Mouse (Mus musculus): ENCODE data around the gene Ugt1a5. TPM values are rescaled to one million over a fixed set of nuclear protein-coding genes. Genes with fewer than 3 reads are reported as not detected.

Gene Ugt1a5
- polyA plus RNA-seq, 2 experiments: 0.11 TPM; not detected in 1

DNA sequence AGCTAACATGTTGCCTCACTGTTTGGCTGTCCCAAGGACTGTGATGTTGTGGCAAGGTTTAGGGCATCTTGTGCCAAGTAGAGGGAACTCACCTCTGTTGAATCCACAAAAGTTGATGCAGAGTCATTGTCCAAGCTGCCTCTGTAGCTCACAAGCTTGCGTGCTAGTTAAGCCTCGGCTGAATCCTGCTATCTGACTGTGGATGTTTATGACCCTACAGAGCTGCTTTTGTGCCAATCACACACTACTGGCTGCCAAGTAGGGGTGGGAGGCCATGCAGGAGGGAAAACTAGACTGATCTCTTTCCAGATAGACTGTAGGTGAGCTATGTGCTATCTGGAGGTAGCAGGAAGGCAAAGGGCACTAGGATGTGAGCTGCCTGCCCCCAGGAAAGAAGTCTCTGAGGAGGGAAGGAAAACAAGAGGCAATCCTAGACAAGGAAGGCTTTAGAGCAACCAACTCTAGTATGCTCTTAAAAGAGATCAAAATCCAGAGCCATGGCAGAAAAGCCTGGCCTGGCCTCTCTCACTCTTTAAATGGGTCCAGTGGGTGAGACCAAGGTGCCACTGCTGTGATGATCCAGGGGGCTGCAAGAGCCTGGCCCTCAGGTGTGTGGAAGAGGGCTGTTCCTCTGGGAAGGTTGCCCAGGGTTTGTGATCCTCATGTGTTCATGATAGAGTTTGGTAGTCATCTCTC, 48.1 kb downstream of the Ugt1a5 start:
- 0 out of 2 replicates have a peak, but pooled peaks have one; percentile 7 for ATAC-seq (ENCODE audit: insufficient read depth)
- no peaks in the 10 kb centered on the region for H3K36me3 ChIP-seq (replicated peaks; ENCODE audit: control insufficient read depth, insufficient read depth, low read depth)
- no peak for TF ChIP-seq EP300 (IDR thresholded peaks at IDR 0.05; ENCODE audit: low read depth)
- TF ChIP-seq CTCF (IDR thresholded peaks at IDR 0.05; ENCODE audit: low read depth): no peak
- no peak overlapping the region for H3K27ac ChIP-seq
- no peaks in the 10 kb centered on the region for H3K27me3 ChIP-seq (ENCODE audit: control insufficient read depth, insufficient read depth, low read length)
- H3K4me2 ChIP-seq (ENCODE audit: low read depth): no peak overlapping the region
- DNase-seq (ENCODE audit: low read depth in 3 of 3, low spot score in 3 of 3): peak in 1 of 3 experiments; percentile 14
- 59% methylated on average over 2 of the region's 2 CpGs for WGBS (ENCODE audit: insufficient replicate concordance)
- no peaks in the 10 kb centered on the region for H3K4me1 ChIP-seq (replicated peaks; ENCODE audit: control insufficient read depth in 2 of 2, insufficient read depth in 2 of 2, low read length in 1 of 2)
- peaks cover 26% of the 10 kb centered on the region for H3K9me3 ChIP-seq (ENCODE audit: control insufficient read depth, low read length)
- H3K4me3 ChIP-seq (ENCODE audit: insufficient read depth in 1 of 2, low read depth in 2 of 2, low read length in 2 of 2): no peak overlapping the region
- H3K9ac ChIP-seq (replicated peaks): no peak overlapping the region

- no peak for DNase-seq (ENCODE audit: low read depth in 3 of 3, low spot score in 3 of 3)
- 50% methylated on average over 2 of the region's 2 CpGs for WGBS (ENCODE audit: insufficient replicate concordance)
- H3K9me3 ChIP-seq (ENCODE audit: control insufficient read depth, low read length): peaks cover 26% of the 10 kb centered on the region
These were observed 48.7 kb downstream of the Ugt1a5 start for GRCm38 (mm10) chr1:88214462-88214952.

GRCm38 (mm10) chr1:88215466-88216380, 49.9 kb downstream of the Ugt1a5 start:
- no peak overlapping the region for H3K4me3 ChIP-seq (ENCODE audit: insufficient read depth in 1 of 2, low read depth in 2 of 2, low read length in 2 of 2)
- H3K9ac ChIP-seq (replicated peaks): no peak overlapping the region
- no peaks in the 10 kb centered on the region for H3K27me3 ChIP-seq (ENCODE audit: control insufficient read depth, insufficient read depth, low read length)
- H3K4me1 ChIP-seq (replicated peaks; ENCODE audit: control insufficient read depth in 2 of 2, insufficient read depth in 2 of 2, low read length in 1 of 2): no peaks in the 10 kb centered on the region
- WGBS (ENCODE audit: insufficient replicate concordance): 54% methylated on average over 10 of the region's 10 CpGs
- H3K9me3 ChIP-seq (ENCODE audit: control insufficient read depth, low read length): peaks cover 26% of the 10 kb centered on the region
- H3K27ac ChIP-seq: no peak overlapping the region
- no peaks in the 10 kb centered on the region for H3K36me3 ChIP-seq (replicated peaks; ENCODE audit: control insufficient read depth, insufficient read depth, low read depth)
- ATAC-seq (ENCODE audit: insufficient read depth) (no peak), DNase-seq (ENCODE audit: low read depth in 3 of 3, low spot score in 3 of 3) (no peak)
- TF ChIP-seq EP300 (IDR thresholded peaks at IDR 0.05; ENCODE audit: low read depth) (no peak), CTCF (IDR thresholded peaks at IDR 0.05; ENCODE audit: low read depth) (no peak)
- H3K4me2 ChIP-seq (ENCODE audit: low read depth): no peak overlapping the region

More at GRCm38 (mm10) chr1:88214462-88214952, 48.7 kb downstream of the Ugt1a5 start:
- H3K27ac ChIP-seq: no peak overlapping the region
- H3K4me2 ChIP-seq (ENCODE audit: low read depth): no peak overlapping the region
- TF ChIP-seq EP300 (IDR thresholded peaks at IDR 0.05; ENCODE audit: low read depth) (no peak), CTCF (IDR thresholded peaks at IDR 0.05; ENCODE audit: low read depth) (no peak)
- ATAC-seq (ENCODE audit: insufficient read depth): no peak
- no peak overlapping the region for H3K4me3 ChIP-seq (ENCODE audit: insufficient read depth in 1 of 2, low read depth in 2 of 2, low read length in 2 of 2)
- no peaks in the 10 kb centered on the region for H3K36me3 ChIP-seq (replicated peaks; ENCODE audit: control insufficient read depth, insufficient read depth, low read depth)
- H3K4me1 ChIP-seq (replicated peaks; ENCODE audit: control insufficient read depth in 2 of 2, insufficient read depth in 2 of 2, low read length in 1 of 2): no peaks in the 10 kb centered on the region
- no peaks in the 10 kb centered on the region for H3K27me3 ChIP-seq (ENCODE audit: control insufficient read depth, insufficient read depth, low read length)
- H3K9ac ChIP-seq (replicated peaks): no peak overlapping the region

DNA sequence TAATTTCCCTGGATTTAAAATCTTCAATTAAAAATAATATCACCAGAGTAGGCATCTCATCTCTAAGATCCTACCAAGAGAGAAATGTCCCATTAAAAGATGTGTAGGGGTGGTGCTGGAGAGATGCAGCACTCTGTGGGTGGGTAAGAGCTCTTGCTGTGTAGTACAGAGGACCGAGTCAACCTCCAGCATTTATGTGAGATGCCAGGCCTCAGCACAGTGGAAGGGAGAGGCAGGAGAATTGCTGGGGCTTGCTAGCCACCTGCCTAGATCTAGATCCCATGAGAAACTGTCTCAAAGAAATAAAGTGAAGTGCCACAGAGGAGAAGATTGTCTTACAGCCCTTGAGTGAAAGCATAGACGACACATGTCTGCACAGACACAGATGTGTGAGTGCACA, 50.7 kb downstream of the Ugt1a5 start:
- Histone ChIP-seq H3K4me1 (replicated peaks; ENCODE audit: control insufficient read depth in 2 of 2, insufficient read depth in 2 of 2, low read length in 1 of 2) (no peaks in the 10 kb centered on the region), H3K36me3 (replicated peaks; ENCODE audit: control insufficient read depth, insufficient read depth, low read depth) (no peaks in the 10 kb centered on the region), H3K4me3 (ENCODE audit: insufficient read depth in 1 of 2, low read depth in 2 of 2, low read length in 2 of 2) (no peak overlapping the region), H3K9me3 (ENCODE audit: control insufficient read depth, low read length) (peaks cover 25% of the 10 kb centered on the region), H3K4me2 (ENCODE audit: low read depth) (no peak overlapping the region), H3K9ac (replicated peaks) (no peak overlapping the region), H3K27me3 (ENCODE audit: control insufficient read depth, insufficient read depth, low read length) (no peaks in the 10 kb centered on the region), H3K27ac (no peak overlapping the region)
- ATAC-seq (ENCODE audit: insufficient read depth) (no peak), DNase-seq (ENCODE audit: low read depth in 3 of 3, low spot score in 3 of 3) (no peak)
- TF ChIP-seq CTCF (IDR thresholded peaks at IDR 0.05; ENCODE audit: low read depth): no peak
- no peak for TF ChIP-seq EP300 (IDR thresholded peaks at IDR 0.05; ENCODE audit: low read depth)
- 44% methylated on average over 2 of the region's 2 CpGs for WGBS (ENCODE audit: insufficient replicate concordance)

DNA sequence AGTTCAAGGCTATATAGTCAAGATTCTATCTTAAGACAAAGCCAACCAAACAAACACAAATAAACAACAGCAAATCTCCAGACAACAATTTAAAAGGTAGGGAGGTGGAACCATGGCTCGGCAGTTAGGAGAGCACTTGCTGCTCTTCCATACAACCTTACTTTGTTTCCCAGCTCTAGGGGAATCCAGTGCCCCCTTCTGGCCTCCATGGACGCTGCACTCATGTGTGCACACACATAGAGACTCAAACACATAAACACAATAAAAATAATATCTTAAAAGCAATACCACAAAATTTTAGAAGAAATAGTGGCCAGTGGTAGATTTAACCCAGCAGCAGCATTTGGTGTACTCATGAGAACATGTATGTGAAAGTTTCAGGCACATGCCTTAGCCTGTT, 51.3 kb downstream of the Ugt1a5 start:
- H3K27me3 ChIP-seq (ENCODE audit: control insufficient read depth, insufficient read depth, low read length): no peaks in the 10 kb centered on the region
- no peaks in the 10 kb centered on the region for H3K4me1 ChIP-seq (replicated peaks; ENCODE audit: control insufficient read depth in 2 of 2, insufficient read depth in 2 of 2, low read length in 1 of 2)
- H3K9ac ChIP-seq (replicated peaks): no peak overlapping the region
- H3K9me3 ChIP-seq (ENCODE audit: control insufficient read depth, low read length): peaks cover 21% of the 10 kb centered on the region
- 37% methylated on average over 2 of the region's 2 CpGs for WGBS (ENCODE audit: insufficient replicate concordance)
- no peak overlapping the region for H3K27ac ChIP-seq
- no peak for TF ChIP-seq CTCF (IDR thresholded peaks at IDR 0.05; ENCODE audit: low read depth)
- no peak for TF ChIP-seq EP300 (IDR thresholded peaks at IDR 0.05; ENCODE audit: low read depth)
- no peak overlapping the region for H3K4me2 ChIP-seq (ENCODE audit: low read depth)
- H3K36me3 ChIP-seq (replicated peaks; ENCODE audit: control insufficient read depth, insufficient read depth, low read depth): no peaks in the 10 kb centered on the region
- ATAC-seq (ENCODE audit: insufficient read depth) (no peak), DNase-seq (ENCODE audit: low read depth in 3 of 3, low spot score in 3 of 3) (no peak)
- H3K4me3 ChIP-seq (ENCODE audit: insufficient read depth in 1 of 2, low read depth in 2 of 2, low read length in 2 of 2): no peak overlapping the region

Data from liver, embryonic 14.5 days (tissue).